Mouse (Mus musculus) hindbrain, embryonic 10.5 days (tissue): ENCODE results near the gene Exoc5. TPM values are rescaled to one million over a fixed set of nuclear protein-coding genes. Genes with fewer than 3 reads are reported as not detected.

Experiments
- DNase-seq: peaks from one replicate; pipeline ENCODE4 v3.0.0-alpha.2; 2017; ENCODE audit warnings: low spot score
- H3K27ac ChIP-seq: fragments of 300-500 bp; sonication (generic); 2 replicates; pipeline ENCODE4 v1.5.1; 2016; ENCODE audit warnings: mild to moderate bottlenecking, moderate library complexity
- H3K27me3 ChIP-seq: fragments of 300-500 bp; sonication (generic); 2 replicates; pipeline ENCODE4 v1.6.1; 2016; ENCODE audit warnings: mild to moderate bottlenecking; ENCODE audit not compliant: poor library complexity, insufficient read depth, severe bottlenecking
- H3K36me3 ChIP-seq: fragments of 300-500 bp; sonication (generic); 2 replicates; pipeline ENCODE4 v1.6.1; 2016; ENCODE audit warnings: mild to moderate bottlenecking, moderate library complexity
- H3K4me1 ChIP-seq: fragments of 300-500 bp; sonication (generic); replicated peaks from 2 replicates; pipeline ENCODE4 v1.6.1; 2016; ENCODE audit warnings: mild to moderate bottlenecking
- H3K4me3 ChIP-seq: fragments of 300-500 bp; sonication (generic); 2 replicates; pipeline ENCODE4 v1.5.1; 2016; ENCODE audit warnings: mild to moderate bottlenecking, moderate library complexity
- H3K9me3 ChIP-seq: fragments of 300-500 bp; sonication (generic); 2 replicates; pipeline ENCODE4 v1.6.1; 2016; ENCODE audit warnings: mild to moderate bottlenecking, moderate library complexity
- WGBS: fragments of 180-500 bp; shearing (Covaris S2); methylation state at CpG from one replicate; pipeline ENCODE4 v1.1.7; 2016; 5-methylcytosine and 5-hydroxymethylcytosine counted together
- polyA plus RNA-seq: library from polyadenylated mRNA; unstranded; fragments of >200 nt; fragmentation: Nextera tagmentation; extraction: Ambion mirVana; gene quantifications from 2 replicates; pipeline ENCODE4 v1.2.1, GENCODE M21; 2016

Exoc5 gene
- polyA plus RNA-seq, 1 experiment from 2014 or later: 63.8 TPM

- H3K4me1 ChIP-seq: peaks cover 26% of the 10 kb centered on the region
- H3K9me3 ChIP-seq: no peaks in the 10 kb centered on the region
- H3K27me3 ChIP-seq: no peaks in the 10 kb centered on the region
- 4% methylated on average over 7 of the region's 7 CpGs for WGBS
- H3K4me3 ChIP-seq: peak overlapping the region; percentile 39
- no peaks in the 10 kb centered on the region for H3K36me3 ChIP-seq
- no peak for DNase-seq
- peak overlapping the region; percentile 76 for H3K27ac ChIP-seq
Measured at GRCm38 (mm10) chr14:48991144-48991522, 75.3 kb downstream of the Exoc5 start.

- WGBS: 16% methylated on average over 17 of the region's 17 CpGs
- peak; percentile 79 for DNase-seq
- Histone ChIP-seq H3K4me1 (peaks cover 26% of the 10 kb centered on the region), H3K9me3 (no peaks in the 10 kb centered on the region), H3K36me3 (no peaks in the 10 kb centered on the region), H3K27me3 (no peaks in the 10 kb centered on the region), H3K4me3 (peak overlapping the region; percentile 39), H3K27ac (peak overlapping the region; percentile 76)
Measured at GRCm38 (mm10) chr14:48990471-48991143, 75.8 kb downstream of the Exoc5 start.

GRCm38 (mm10) chr14:48989831-48990230 lies 76.6 kb downstream of the Exoc5 start:
- H3K4me3 ChIP-seq: no peak overlapping the region
- no peaks in the 10 kb centered on the region for H3K27me3 ChIP-seq
- no peaks in the 10 kb centered on the region for H3K9me3 ChIP-seq
- 70% methylated on average over 8 of the region's 8 CpGs for WGBS
- peak overlapping the region; percentile 45 for H3K27ac ChIP-seq
- H3K36me3 ChIP-seq: no peaks in the 10 kb centered on the region
- DNase-seq: no peak
- H3K4me1 ChIP-seq: peaks cover 26% of the 10 kb centered on the region

- Histone ChIP-seq H3K4me1 (peaks cover 15% of the 10 kb centered on the region), H3K27me3 (no peaks in the 10 kb centered on the region), H3K9me3 (no peaks in the 10 kb centered on the region), H3K27ac (no peak overlapping the region), H3K36me3 (no peaks in the 10 kb centered on the region), H3K4me3 (no peak overlapping the region)
- 81% methylated on average over 8 of the region's 8 CpGs for WGBS
- DNase-seq: no peak
Measured at GRCm38 (mm10) chr14:48986231-48986630, 80.2 kb downstream of the Exoc5 start.

- no peaks in the 10 kb centered on the region for H3K9me3 ChIP-seq
- H3K4me3 ChIP-seq: no peak overlapping the region
- H3K27me3 ChIP-seq: no peaks in the 10 kb centered on the region
- peaks cover 9% of the 10 kb centered on the region for H3K4me1 ChIP-seq
- WGBS: 44% methylated on average over 10 of the region's 10 CpGs
- no peaks in the 10 kb centered on the region for H3K36me3 ChIP-seq
- peak; percentile 43 for DNase-seq
- H3K27ac ChIP-seq: no peak overlapping the region
Measured at GRCm38 (mm10) chr14:48985673-48986072, 80.8 kb downstream of the Exoc5 start.

- Histone ChIP-seq H3K4me1 (no peaks in the 10 kb centered on the region), H3K27ac (no peak overlapping the region), H3K36me3 (no peaks in the 10 kb centered on the region), H3K27me3 (no peaks in the 10 kb centered on the region), H3K9me3 (no peaks in the 10 kb centered on the region), H3K4me3 (no peak overlapping the region)
- WGBS: 79% methylated on average over 3 of the region's 3 CpGs
- DNase-seq: no peak
Measured at GRCm38 (mm10) chr14:48978971-48979388, 87.5 kb downstream of the Exoc5 start.

GRCm38 (mm10) chr14:48971546-48971945 lies 94.9 kb downstream of the Exoc5 start:
- Histone ChIP-seq H3K27me3 (no peaks in the 10 kb centered on the region), H3K36me3 (no peaks in the 10 kb centered on the region), H3K27ac (no peak overlapping the region), H3K4me1 (0 out of 2 replicates have a peak, but pooled peaks cover 3% of the 10 kb centered on the region), H3K9me3 (no peaks in the 10 kb centered on the region), H3K4me3 (no peak overlapping the region)
- 91% methylated on average over 2 of the region's 2 CpGs for WGBS
- DNase-seq: no peak

- Histone ChIP-seq H3K4me1 (0 out of 2 replicates have a peak, but pooled peaks cover 3% of the 10 kb centered on the region), H3K27ac (no peak overlapping the region), H3K9me3 (no peaks in the 10 kb centered on the region), H3K27me3 (no peaks in the 10 kb centered on the region), H3K36me3 (no peaks in the 10 kb centered on the region), H3K4me3 (no peak overlapping the region)
- no peak for DNase-seq
- 83% methylated on average over 9 of the region's 9 CpGs for WGBS
Measured at GRCm38 (mm10) chr14:48968670-48969069, 97.8 kb downstream of the Exoc5 start.

Other genes with a start within 250 kb of the Exoc5 start
- 27.8 and 30.0 TPM in 2 replicates for gene Ap5m1, start 556 bp downstream of the Exoc5 start, polyA plus RNA-seq
- 8.1 and 9.8 TPM in 2 replicates for gene Naa30, start 105.6 kb upstream of the Exoc5 start, polyA plus RNA-seq
- 0.14 TPM in 1 of 2 replicates, not detected in the other for gene ccdc198, start 178.8 kb upstream of the Exoc5 start, polyA plus RNA-seq